Mouse (Mus musculus) liver, postnatal 0 days (tissue): ENCODE results near the gene Phrf1. TPM values are rescaled to one million over a fixed set of nuclear protein-coding genes. Genes with fewer than 3 reads are reported as not detected.

Experiments used
- ATAC-seq: fragments of 200-750 bp; cut with Nextera tagmentation; 2 replicates; pipeline ENCODE4 v1.8.0; 2017; ENCODE audit warnings: mild to moderate bottlenecking, moderate library complexity
- DNase-seq: peaks from one replicate; pipeline ENCODE4 v3.0.0-alpha.2; 2016
- H3K27ac ChIP-seq: fragments of 300-500 bp; sonication (generic); 2 replicates; pipeline ENCODE4 v1.5.1; 2014; ENCODE audit warnings: antibody characterized with exemption, moderate library complexity, mild to moderate bottlenecking, low read depth
- H3K27me3 ChIP-seq: fragments of 300-500 bp; sonication (generic); 2 replicates; pipeline ENCODE4 v1.6.1; 2014; ENCODE audit warnings: low read length, control low read depth, mixed read lengths; ENCODE audit not compliant: insufficient read depth
- H3K36me3 ChIP-seq: fragments of 300-500 bp; sonication (generic); replicated peaks from 2 replicates; pipeline ENCODE4 v1.6.1; 2014; ENCODE audit warnings: mild to moderate bottlenecking, control low read depth, low read length, moderate library complexity, mixed read lengths; ENCODE audit not compliant: insufficient read depth
- H3K4me1 ChIP-seq: fragments of 300-500 bp; sonication (generic); 2 replicates; pipeline ENCODE4 v1.6.1; 2014; ENCODE audit warnings: antibody characterized with exemption, mild to moderate bottlenecking, control low read depth; ENCODE audit not compliant: insufficient read depth
- H3K4me2 ChIP-seq: fragments of 300-500 bp; sonication (generic); 2 replicates; pipeline ENCODE4 v1.6.1; 2014; ENCODE audit warnings: low read depth, mild to moderate bottlenecking, low read length, moderate library complexity, mixed read lengths
- H3K4me3 ChIP-seq: fragments of 300-500 bp; sonication (generic); 2 replicates; pipeline ENCODE4 v1.5.1; 2014; ENCODE audit warnings: low read depth, low read length
- H3K9ac ChIP-seq: fragments of 300-500 bp; sonication (generic); replicated peaks from 2 replicates; pipeline ENCODE4 v1.6.1; 2014; ENCODE audit warnings: mild to moderate bottlenecking, moderate library complexity
- H3K9me3 ChIP-seq: fragments of 300-500 bp; sonication (generic); 2 replicates; pipeline ENCODE4 v1.6.1; 2016; ENCODE audit warnings: mild to moderate bottlenecking, control low read depth, low read length, mixed read lengths
- CTCF ChIP-seq: sonication (generic); IDR thresholded peaks from 2 replicates; pipeline ENCODE4 v1.5.1; 2016; ENCODE audit warnings: antibody characterized with exemption, low read depth
- EP300 ChIP-seq: IDR thresholded peaks from 2 replicates; pipeline ENCODE4 v1.6.1; 2016; ENCODE audit warnings: antibody characterized with exemption, low read depth, mild to moderate bottlenecking
- WGBS: fragments of 180-500 bp; shearing (Covaris S2); extraction: QIAGEN DNeasy Blood & Tissue Kit; methylation state at CpG from one replicate; pipeline ENCODE4 v1.1.7; 2014; ENCODE audit not compliant: insufficient replicate concordance; 5-methylcytosine and 5-hydroxymethylcytosine counted together
- polyA plus RNA-seq: library from polyadenylated mRNA; unstranded; fragments of >200 nt; fragmentation: Nextera tagmentation; extraction: Ambion mirVana; gene quantifications from 2 replicates; pipeline ENCODE4 v1.2.1, GENCODE M21; 2015

Phrf1 gene
- polyA plus RNA-seq, 1 experiment from 2014 or later = 14.3 TPM

GRCm38 (mm10) chr7:141192776-141193347 lies 35.7 kb upstream of the Phrf1 start:
- Histone ChIP-seq H3K4me2 (peak overlapping the region; percentile 100), H3K4me3 (peak overlapping the region; percentile 95), H3K9ac (peak overlapping the region; percentile 96), H3K27ac (peak overlapping the region; percentile 91), H3K36me3 (peaks cover 32% of the 10 kb centered on the region), H3K27me3 (no peaks in the 10 kb centered on the region), H3K9me3 (no peaks in the 10 kb centered on the region), H3K4me1 (peaks cover 29% of the 10 kb centered on the region)
- WGBS = 24% methylated on average over 12 of the region's 12 CpGs
- ATAC-seq (no peak), DNase-seq (no peak)
- no peak for TF ChIP-seq CTCF
- TF ChIP-seq EP300 = no peak

DNA sequence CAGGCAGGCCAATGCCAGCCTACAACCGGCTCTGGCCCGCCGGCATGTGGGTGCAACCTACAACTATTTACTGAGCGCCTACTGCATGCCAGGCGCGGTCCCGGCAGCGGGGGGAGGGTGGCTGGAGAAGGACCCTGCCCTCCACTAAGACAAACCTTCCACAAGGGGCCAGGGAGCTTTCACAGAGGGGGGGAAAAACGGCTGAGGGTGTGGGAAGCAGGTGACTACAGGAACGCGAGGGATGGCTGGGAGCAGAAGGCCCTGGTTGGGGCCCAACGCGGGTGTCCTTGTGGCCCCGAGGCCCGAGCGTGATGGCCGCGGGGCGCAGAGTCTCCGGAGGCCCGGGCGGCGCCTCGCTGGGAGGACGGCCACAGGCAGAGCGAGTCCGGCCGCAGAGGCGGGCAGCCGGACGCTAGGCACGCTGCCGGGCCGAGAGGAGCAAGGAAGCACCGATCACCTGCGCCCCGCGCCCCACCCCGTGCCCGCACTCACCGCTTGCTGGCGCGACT lies 35.2 kb upstream of the Phrf1 start:
- H3K9me3 ChIP-seq = no peaks in the 10 kb centered on the region
- peak overlapping the region; percentile 91 for H3K27ac ChIP-seq
- no peak for TF ChIP-seq EP300
- TF ChIP-seq CTCF = no peak
- ATAC-seq (peak; percentile 9), DNase-seq (peak; percentile 62)
- peaks cover 32% of the 10 kb centered on the region for H3K36me3 ChIP-seq
- H3K4me2 ChIP-seq = peak overlapping the region; percentile 100
- peaks cover 31% of the 10 kb centered on the region for H3K4me1 ChIP-seq
- peak overlapping the region; percentile 95 for H3K4me3 ChIP-seq
- WGBS = under 1% methylated on average over 35 of the region's 43 CpGs
- peak overlapping the region; percentile 96 for H3K9ac ChIP-seq
- H3K27me3 ChIP-seq = no peaks in the 10 kb centered on the region

- no peaks in the 10 kb centered on the region for H3K9me3 ChIP-seq
- TF ChIP-seq CTCF (no peak), EP300 (no peak)
- peak within 1 kb of the TSS; percentile 95 for H3K4me3 ChIP-seq
- WGBS = under 1% methylated on average over 39 of the region's 39 CpGs
- peaks cover 33% of the 10 kb centered on the region for H3K4me1 ChIP-seq
- H3K9ac ChIP-seq = peak within 1 kb of the TSS; percentile 96
- peak within 1 kb of the TSS; percentile 91 for H3K27ac ChIP-seq
- peaks cover 32% of the 10 kb centered on the region for H3K36me3 ChIP-seq
- no peaks in the 10 kb centered on the region for H3K27me3 ChIP-seq
- ATAC-seq (peak; percentile 96), DNase-seq (peak; percentile 99)
- H3K4me2 ChIP-seq = peak within 1 kb of the TSS; percentile 100
These were observed 34.6 kb upstream of the Phrf1 start, which contains the start of the genes Hras and Lrrc56 for GRCm38 (mm10) chr7:141193948-141194347. TSS of gene Hras (minus strand) at chr7:141194005. TSS of gene Lrrc56 (plus strand) at chr7:141194157.

DNA sequence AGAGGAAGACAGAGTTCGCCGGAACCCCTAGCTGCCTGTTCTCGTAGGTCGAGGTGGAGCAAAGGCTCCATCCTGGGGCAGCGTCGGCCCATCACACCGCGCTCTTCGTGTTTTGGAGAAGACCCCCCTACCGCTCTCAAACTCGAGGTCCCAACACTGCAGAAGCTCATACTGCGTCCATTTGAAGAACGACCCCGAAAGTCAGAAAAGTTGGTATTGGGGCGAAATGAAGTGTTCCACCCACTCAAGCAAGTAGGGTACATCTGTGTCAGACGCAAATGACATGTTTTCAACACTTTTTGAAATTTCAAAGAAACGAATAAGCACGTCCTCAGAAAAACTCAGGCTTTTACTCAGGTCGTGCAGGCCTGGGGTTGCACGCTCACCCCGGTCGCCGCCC lies 34.2 kb upstream of the Phrf1 start:
- Histone ChIP-seq H3K4me2 (peak overlapping the region; percentile 100), H3K36me3 (peaks cover 27% of the 10 kb centered on the region), H3K4me1 (peaks cover 35% of the 10 kb centered on the region), H3K9ac (peak overlapping the region; percentile 96), H3K4me3 (peak overlapping the region; percentile 95), H3K27me3 (no peaks in the 10 kb centered on the region), H3K27ac (peak overlapping the region; percentile 91), H3K9me3 (no peaks in the 10 kb centered on the region)
- TF ChIP-seq EP300 = no peak
- no peak for TF ChIP-seq CTCF
- no peak for ATAC-seq
- DNase-seq = no peak
- WGBS = under 1% methylated on average over 23 of the region's 23 CpGs

DNA sequence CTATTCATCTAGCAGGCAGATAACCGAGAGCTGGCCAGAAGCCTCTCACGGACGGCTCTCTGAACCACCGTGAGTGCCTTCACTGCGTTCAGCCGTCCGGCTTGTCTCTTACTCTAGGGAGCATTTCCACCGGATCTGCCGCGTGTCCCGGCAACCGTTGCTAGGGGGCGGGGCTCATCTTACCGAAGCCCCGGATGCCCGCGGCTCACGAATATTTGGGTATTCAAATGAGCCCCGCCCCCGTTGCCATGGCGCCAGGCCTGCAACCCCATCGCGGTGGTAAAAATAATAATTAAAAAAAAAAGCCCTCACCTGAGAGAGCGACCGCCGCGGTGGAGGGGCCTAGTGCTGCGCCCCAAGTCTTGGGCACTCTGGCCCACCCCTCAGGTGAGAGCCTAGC lies 33.8 kb upstream of the Phrf1 start:
- TF ChIP-seq CTCF (no peak), EP300 (no peak)
- ATAC-seq = peak; percentile 4; the same call in 1 of the 2 replicates
- Histone ChIP-seq H3K9ac (peak overlapping the region; percentile 96), H3K4me1 (peaks cover 35% of the 10 kb centered on the region), H3K4me3 (peak overlapping the region; percentile 95), H3K9me3 (no peaks in the 10 kb centered on the region), H3K27me3 (no peaks in the 10 kb centered on the region), H3K27ac (peak overlapping the region; percentile 91), H3K36me3 (peaks cover 25% of the 10 kb centered on the region), H3K4me2 (peak overlapping the region; percentile 100)
- under 1% methylated on average over 28 of the region's 28 CpGs for WGBS
- DNase-seq = peak; percentile 95

- peaks cover 35% of the 10 kb centered on the region for H3K4me1 ChIP-seq
These were observed 32.8 kb upstream of the Phrf1 start for GRCm38 (mm10) chr7:141195754-141196153.

More at GRCm38 (mm10) chr7:141195754-141196153, 32.8 kb upstream of the Phrf1 start:
- DNase-seq (no peak), ATAC-seq (no peak)
- no peak for TF ChIP-seq EP300
- TF ChIP-seq CTCF = no peak
- 83% methylated on average over 2 of the region's 2 CpGs for WGBS
- H3K4me3 ChIP-seq = no peak overlapping the region
- no peak overlapping the region for H3K27ac ChIP-seq
- H3K27me3 ChIP-seq = no peaks in the 10 kb centered on the region
- peaks cover 16% of the 10 kb centered on the region for H3K36me3 ChIP-seq
- H3K9me3 ChIP-seq = no peaks in the 10 kb centered on the region
- H3K9ac ChIP-seq = no peak overlapping the region
- no peak overlapping the region for H3K4me2 ChIP-seq
